Mouse (Mus musculus): ENCODE results near the gene Cyp4f16. TPM values are rescaled to one million over a fixed set of nuclear protein-coding genes. Genes with fewer than 3 reads are reported as not detected.

Gene Cyp4f16
- polyA plus RNA-seq, 2 experiments: 3.0 to 3.1 TPM

GRCm38 (mm10) chr17:32503111-32503510 lies 33.2 kb upstream of the Cyp4f16 start:
- H3K9me3 ChIP-seq (ENCODE audit: control insufficient read depth, low read length): no peaks in the 10 kb centered on the region
- H3K27me3 ChIP-seq (ENCODE audit: control insufficient read depth, insufficient read depth, low read length): no peaks in the 10 kb centered on the region
- no peak overlapping the region for H3K27ac ChIP-seq
- H3K4me2 ChIP-seq (ENCODE audit: low read depth): no peak overlapping the region
- no peak for TF ChIP-seq CTCF (IDR thresholded peaks at IDR 0.05; ENCODE audit: low read depth)
- no peak for TF ChIP-seq EP300 (IDR thresholded peaks at IDR 0.05; ENCODE audit: low read depth)
- H3K4me1 ChIP-seq (replicated peaks; ENCODE audit: control insufficient read depth in 2 of 2, insufficient read depth in 2 of 2, low read length in 1 of 2): peaks cover 0 to 2% of the 10 kb centered on the region in 2 experiments; a peak in 2 of 4 replicates
- no peak overlapping the region for H3K4me3 ChIP-seq (ENCODE audit: insufficient read depth in 1 of 2, low read depth in 2 of 2, low read length in 2 of 2)
- WGBS (ENCODE audit: insufficient replicate concordance): 37% methylated on average over 2 of the region's 2 CpGs
- no peak for DNase-seq (ENCODE audit: low read depth in 3 of 3, low spot score in 3 of 3)
- no peaks in the 10 kb centered on the region for H3K36me3 ChIP-seq (replicated peaks; ENCODE audit: control insufficient read depth, insufficient read depth, low read depth)
- H3K9ac ChIP-seq (replicated peaks): no peak overlapping the region
- ATAC-seq (ENCODE audit: insufficient read depth): no peak

- Histone ChIP-seq H3K4me1 (replicated peaks; ENCODE audit: control insufficient read depth in 2 of 2, insufficient read depth in 2 of 2, low read length in 1 of 2) (peaks cover 0 to 2% of the 10 kb centered on the region in 2 experiments; a peak in 2 of 4 replicates), H3K36me3 (replicated peaks; ENCODE audit: control insufficient read depth, insufficient read depth, low read depth) (no peaks in the 10 kb centered on the region), H3K27ac (no peak within 1 kb of the TSS), H3K4me3 (ENCODE audit: insufficient read depth in 1 of 2, low read depth in 2 of 2, low read length in 2 of 2) (peak within 1 kb of the TSS; percentile 53 to 77), H3K9me3 (ENCODE audit: control insufficient read depth, low read length) (no peaks in the 10 kb centered on the region), H3K27me3 (ENCODE audit: control insufficient read depth, insufficient read depth, low read length) (no peaks in the 10 kb centered on the region), H3K4me2 (ENCODE audit: low read depth) (peak within 1 kb of the TSS; percentile 67), H3K9ac (replicated peaks) (peak within 1 kb of the TSS; percentile 24; the same call in 1 of the 2 replicates)
- peak; percentile 60; the same call in 1 of the 2 replicates for ATAC-seq (ENCODE audit: insufficient read depth)
- WGBS (ENCODE audit: insufficient replicate concordance): 2% methylated on average over 28 of the region's 30 CpGs
- DNase-seq (ENCODE audit: low read depth in 3 of 3, low spot score in 3 of 3): no peak
- TF ChIP-seq EP300 (IDR thresholded peaks at IDR 0.05; ENCODE audit: low read depth): no peak
- TF ChIP-seq CTCF (IDR thresholded peaks at IDR 0.05; ENCODE audit: low read depth): no peak
These were observed 30.3 kb upstream of the Cyp4f16 start, which contains the start of gene Cyp4f17 for GRCm38 (mm10) chr17:32505851-32506728. Gene Cyp4f17, plus strand, starts transcription at chr17:32506050.

GRCm38 (mm10) chr17:32506729-32507245 lies 29.6 kb upstream of the Cyp4f16 start:
- 56% methylated on average over 9 of the region's 9 CpGs for WGBS (ENCODE audit: insufficient replicate concordance)
- Histone ChIP-seq H3K4me1 (replicated peaks; ENCODE audit: control insufficient read depth in 2 of 2, insufficient read depth in 2 of 2, low read length in 1 of 2) (peaks cover 0 to 2% of the 10 kb centered on the region in 2 experiments; a peak in 2 of 4 replicates), H3K4me2 (ENCODE audit: low read depth) (peak overlapping the region; percentile 67), H3K4me3 (ENCODE audit: insufficient read depth in 1 of 2, low read depth in 2 of 2, low read length in 2 of 2) (peak overlapping the region; percentile 44 to 53; a peak in 2 of 4 replicates), H3K27ac (no peak overlapping the region), H3K36me3 (replicated peaks; ENCODE audit: control insufficient read depth, insufficient read depth, low read depth) (no peaks in the 10 kb centered on the region), H3K9ac (replicated peaks) (no peak overlapping the region), H3K9me3 (ENCODE audit: control insufficient read depth, low read length) (no peaks in the 10 kb centered on the region), H3K27me3 (ENCODE audit: control insufficient read depth, insufficient read depth, low read length) (no peaks in the 10 kb centered on the region)
- no peak for ATAC-seq (ENCODE audit: insufficient read depth)
- TF ChIP-seq CTCF (IDR thresholded peaks at IDR 0.05; ENCODE audit: low read depth): no peak
- no peak for TF ChIP-seq EP300 (IDR thresholded peaks at IDR 0.05; ENCODE audit: low read depth)
- DNase-seq (ENCODE audit: low read depth in 3 of 3, low spot score in 3 of 3): no peak

GRCm38 (mm10) chr17:32516126-32516525 lies 20.2 kb upstream of the Cyp4f16 start:
- TF ChIP-seq CTCF (IDR thresholded peaks at IDR 0.05; ENCODE audit: low read depth) (no peak), EP300 (IDR thresholded peaks at IDR 0.05; ENCODE audit: low read depth) (no peak)
- no peaks in the 10 kb centered on the region for H3K9me3 ChIP-seq (ENCODE audit: control insufficient read depth, low read length)
- no peaks in the 10 kb centered on the region for H3K36me3 ChIP-seq (replicated peaks; ENCODE audit: control insufficient read depth, insufficient read depth, low read depth)
- no peak overlapping the region for H3K4me3 ChIP-seq (ENCODE audit: insufficient read depth in 1 of 2, low read depth in 2 of 2, low read length in 2 of 2)
- no peak for ATAC-seq (ENCODE audit: insufficient read depth)
- H3K27me3 ChIP-seq (ENCODE audit: control insufficient read depth, insufficient read depth, low read length): no peaks in the 10 kb centered on the region
- no peak overlapping the region for H3K4me2 ChIP-seq (ENCODE audit: low read depth)
- H3K4me1 ChIP-seq (replicated peaks; ENCODE audit: control insufficient read depth in 2 of 2, insufficient read depth in 2 of 2, low read length in 1 of 2): no peaks in the 10 kb centered on the region
- H3K9ac ChIP-seq (replicated peaks): no peak overlapping the region
- whole genome bisulfite sequencing (ENCODE audit: insufficient replicate concordance): 62% methylated on average over 5 of the region's 5 CpGs
- DNase-seq (ENCODE audit: low read depth in 3 of 3, low spot score in 3 of 3): no peak
- H3K27ac ChIP-seq: no peak overlapping the region

- Histone ChIP-seq H3K27me3 (ENCODE audit: control insufficient read depth, insufficient read depth, low read length) (no peaks in the 10 kb centered on the region), H3K9ac (replicated peaks) (no peak overlapping the region), H3K9me3 (ENCODE audit: control insufficient read depth, low read length) (no peaks in the 10 kb centered on the region), H3K36me3 (replicated peaks; ENCODE audit: control insufficient read depth, insufficient read depth, low read depth) (no peaks in the 10 kb centered on the region), H3K4me3 (ENCODE audit: insufficient read depth in 1 of 2, low read depth in 2 of 2, low read length in 2 of 2) (no peak overlapping the region), H3K4me1 (replicated peaks; ENCODE audit: control insufficient read depth in 2 of 2, insufficient read depth in 2 of 2, low read length in 1 of 2) (no peaks in the 10 kb centered on the region), H3K4me2 (ENCODE audit: low read depth) (no peak overlapping the region), H3K27ac (no peak overlapping the region)
- DNase-seq (ENCODE audit: low read depth in 3 of 3, low spot score in 3 of 3) (no peak), ATAC-seq (ENCODE audit: insufficient read depth) (no peak)
- no peak for TF ChIP-seq EP300 (IDR thresholded peaks at IDR 0.05; ENCODE audit: low read depth)
- no peak for TF ChIP-seq CTCF (IDR thresholded peaks at IDR 0.05; ENCODE audit: low read depth)
- 61% methylated on average over 5 of the region's 5 CpGs for WGBS (ENCODE audit: insufficient replicate concordance)
These were observed 14.4 kb upstream of the Cyp4f16 start for GRCm38 (mm10) chr17:32521981-32522380.

Data from liver, embryonic 14.5 days (tissue).